Comparison of ENCODE assay signal across 16 mouse cellular contexts in genomic region chr9:48795740-48796139, GRCm38 (mm10). TPM values are rescaled to one million over a fixed set of nuclear protein-coding genes. Genes with fewer than 3 reads are reported as not detected.
DNase-seq lines count a peak whose midpoint lies in the region; ATAC-seq and TF ChIP-seq lines count a peak whose summit lies in the region.
"Had no signal": no experiment of that assay in that cellular context is flagged by ENCODE, and none has a peak within 500 bp of the region (broad histone marks: within the 10 kb centered on the region; RNA-seq: fewer than 3 reads in every experiment).

No protein-coding gene starts in this region.

- WGBS in forebrain, embryonic 10.5 days = 37% methylated on average over 10 of the region's 10 CpGs
- WGBS in forebrain, embryonic 15.5 days = 26% methylated on average over 9 of the region's 10 CpGs
- WGBS in limb, embryonic 11.5 days = 40% methylated on average over 10 of the region's 10 CpGs
- 40% methylated on average over 10 of the region's 10 CpGs for WGBS in midbrain, embryonic 15.5 days

- no peak for DNase-seq in forebrain, embryonic 10.5 days (ENCODE audit: extremely low spot score, low spot score)
- no peak for DNase-seq in left cerebral cortex, adult 2 months (ENCODE audit: extremely low spot score in 1 of 2, low spot score in 2 of 2)
- DNase-seq in left cerebral cortex, postnatal 36 days (ENCODE audit: low spot score in 2 of 2) = no peak
- peak; percentile 31 for DNase-seq in limb, embryonic 11.5 days (ENCODE audit: low spot score)
- no peak for DNase-seq in kidney, postnatal 4 days
- DNase-seq: cerebellum, adult 18-20 months; gastrocnemius, postnatal 36 days; kidney, adult 11 months; kidney, postnatal 10 days; lung, adult 2 months had no signal

- ATAC-seq in forebrain, embryonic 15.5 days (replicated peaks) = no peak
- ATAC-seq in limb, embryonic 11.5 days (ENCODE audit: insufficient number of reproducible peaks, low FRiP score, low TSS enrichment, low read depth) = no peak
- no peak for ATAC-seq in midbrain, embryonic 15.5 days (replicated peaks)
- no peak for ATAC-seq in cerebellum, adult (ENCODE audit: insufficient number of reproducible peaks, low FRiP score, low TSS enrichment)

- no peak overlapping the region for H3K4me2 ChIP-seq in forebrain, embryonic 15.5 days (replicated peaks)
- H3K4me2 ChIP-seq in limb, embryonic 11.5 days (ENCODE audit: low read depth, severe bottlenecking) = no peak overlapping the region
- peak overlapping the region; percentile 12; the same call in 1 of the 2 replicates for H3K4me2 ChIP-seq in midbrain, embryonic 15.5 days
- H3K4me2 ChIP-seq: hindbrain, embryonic 13.5 days had no signal

- H3K36me3 ChIP-seq in forebrain, embryonic 10.5 days (replicated peaks) = no peaks in the 10 kb centered on the region
- no peaks in the 10 kb centered on the region for H3K36me3 ChIP-seq in forebrain, embryonic 15.5 days
- H3K36me3 ChIP-seq in limb, embryonic 11.5 days (ENCODE audit: control insufficient read depth, insufficient read depth, low read length) = no peaks in the 10 kb centered on the region
- H3K36me3 ChIP-seq in midbrain, embryonic 15.5 days (replicated peaks) = no peaks in the 10 kb centered on the region
- H3K36me3 ChIP-seq: hindbrain, embryonic 13.5 days had no signal

- H3K27ac ChIP-seq in forebrain, embryonic 10.5 days = peak overlapping the region; percentile 76
- no peak overlapping the region for H3K27ac ChIP-seq in forebrain, embryonic 15.5 days (replicated peaks)
- H3K27ac ChIP-seq in left cerebral cortex, adult 2 months = peak overlapping the region; percentile 65
- H3K27ac ChIP-seq in limb, embryonic 11.5 days (replicated peaks; ENCODE audit: low read depth, low read length) = no peak overlapping the region
- no peak overlapping the region for H3K27ac ChIP-seq in midbrain, embryonic 15.5 days
- H3K27ac ChIP-seq: stomach, postnatal 0 days had no signal

- H3K4me1 ChIP-seq in forebrain, embryonic 10.5 days = peaks cover 83% of the 10 kb centered on the region
- 0 out of 2 replicates have a peak, but pooled peaks cover 7% of the 10 kb centered on the region for H3K4me1 ChIP-seq in forebrain, embryonic 15.5 days
- peaks cover 24% of the 10 kb centered on the region for H3K4me1 ChIP-seq in limb, embryonic 11.5 days (ENCODE audit: control insufficient read depth, insufficient read depth, low read length)
- peaks cover 21% of the 10 kb centered on the region for H3K4me1 ChIP-seq in midbrain, embryonic 15.5 days

- no peak overlapping the region; the same call in 1 of the 2 replicates for H3K4me3 ChIP-seq in forebrain, embryonic 10.5 days
- no peak overlapping the region for H3K4me3 ChIP-seq in forebrain, embryonic 15.5 days
- H3K4me3 ChIP-seq in left cerebral cortex, adult 2 months = no peak overlapping the region
- no peak overlapping the region for H3K4me3 ChIP-seq in limb, embryonic 11.5 days (ENCODE audit: low read depth, low read length)
- H3K4me3 ChIP-seq in midbrain, embryonic 15.5 days = no peak overlapping the region
- H3K4me3 ChIP-seq: erythroblast, embryonic 14.5 days; hindbrain, embryonic 13.5 days had no signal

- no peak overlapping the region for H3K9ac ChIP-seq in forebrain, embryonic 15.5 days (replicated peaks)
- H3K9ac ChIP-seq in limb, embryonic 11.5 days (ENCODE audit: low read length) = no peak overlapping the region
- no peak overlapping the region for H3K9ac ChIP-seq in midbrain, embryonic 15.5 days
- H3K9ac ChIP-seq: hindbrain, embryonic 13.5 days had no signal

- TF ChIP-seq CTCF in left cerebral cortex, adult 2 months (IDR thresholded peaks at IDR 0.05) = no peak

- no peaks in the 10 kb centered on the region for H3K27me3 ChIP-seq in forebrain, embryonic 10.5 days (ENCODE audit: poor library complexity, severe bottlenecking)
- H3K27me3 ChIP-seq in forebrain, embryonic 15.5 days = no peaks in the 10 kb centered on the region
- H3K27me3 ChIP-seq in limb, embryonic 11.5 days (ENCODE audit: control insufficient read depth, insufficient read depth, low read length) = no peaks in the 10 kb centered on the region; the same call in none of the 2 replicates
- H3K27me3 ChIP-seq in midbrain, embryonic 15.5 days (replicated peaks) = 0 out of 2 replicates have a peak, but pooled peaks cover 4% of the 10 kb centered on the region
- H3K27me3 ChIP-seq: hindbrain, embryonic 13.5 days had no signal

- intact Hi-C loops in left cerebral cortex, adult 2 months (cut with DNase I) = no loop called here
- intact Hi-C loops in left cerebral cortex, postnatal 36 days (cut with DNase I) = no loop called here

- H3K9me3 ChIP-seq in forebrain, embryonic 10.5 days = no peaks in the 10 kb centered on the region
- no peaks in the 10 kb centered on the region for H3K9me3 ChIP-seq in forebrain, embryonic 15.5 days
- H3K9me3 ChIP-seq in limb, embryonic 11.5 days (ENCODE audit: control insufficient read depth, low read length) = no peaks in the 10 kb centered on the region
- H3K9me3 ChIP-seq in midbrain, embryonic 15.5 days = no peaks in the 10 kb centered on the region
- H3K9me3 ChIP-seq: hindbrain, embryonic 13.5 days had no signal

RNA-seq across cellular contexts. Expression of gene Zbtb16, which starts 40.3 kb away (rescaled TPM):
- 27.0 and 29.1 TPM in 2 replicates for polyA plus RNA-seq in forebrain, embryonic 10.5 days (2016; fragmentation: Nextera tagmentation; extraction: Ambion mirVana)
- polyA plus RNA-seq in forebrain, embryonic 15.5 days (2015; fragmentation: Nextera tagmentation; extraction: Ambion mirVana) = 5.2 and 5.7 TPM in 2 replicates
- total RNA-seq in left cerebral cortex, adult 2 months (2021) = 100 to 1,000 TPM in 1 of 2 experiments, 10 to 100 TPM in 1; 92.9 to 111 TPM
- total RNA-seq in left cerebral cortex, postnatal 36 days (2021) = 10 to 100 TPM; 75.1 to 93.6 TPM
- polyA plus RNA-seq in limb, embryonic 11.5 days (2014; fragmentation: Nextera tagmentation; extraction: Ambion mirVana) = 5.9 and 7.5 TPM in 2 replicates
- polyA plus RNA-seq in midbrain, embryonic 15.5 days (2015; fragmentation: Nextera tagmentation; extraction: Ambion mirVana) = 7.9 and 8.0 TPM in 2 replicates

Comparison
In these comparisons a context has a peak if more than half of its experiments do, and no peak if none do; other contexts are left out.
1. H3K27ac ChIP-seq: peak in forebrain, embryonic 10.5 days (single experiment) and left cerebral cortex, adult 2 months (single experiment); none in forebrain, embryonic 15.5 days (single experiment), limb, embryonic 11.5 days (single experiment) and midbrain, embryonic 15.5 days (single experiment).